Mouse (Mus musculus): ENCODE results near the gene Shank2. TPM values are rescaled to one million over a fixed set of nuclear protein-coding genes. Genes with fewer than 3 reads are reported as not detected.

Gene Shank2
- total and polyA plus RNA-seq, 2 experiments from 2014 or later = 0.19 to 0.95 TPM

GRCm38 (mm10) chr7:144307853-144308409 lies 306.2 kb downstream of the Shank2 start:
- Histone ChIP-seq H3K4me1 (ENCODE audit: control insufficient read depth, insufficient read depth) (no peaks in the 10 kb centered on the region), H3K27me3 (ENCODE audit: control insufficient read depth, insufficient read depth, low read length) (no peaks in the 10 kb centered on the region), H3K9ac (replicated peaks; ENCODE audit: low read depth, low read length) (no peak overlapping the region), H3K4me3 (ENCODE audit: low read depth, low read length) (no peak overlapping the region), H3K27ac (ENCODE audit: low read depth) (no peak overlapping the region), H3K36me3 (replicated peaks; ENCODE audit: control insufficient read depth, insufficient read depth, low read length) (no peaks in the 10 kb centered on the region), H3K4me2 (ENCODE audit: low read depth, low read length) (no peak overlapping the region), H3K9me3 (replicated peaks; ENCODE audit: control insufficient read depth, low read length) (no peaks in the 10 kb centered on the region)
- 68% methylated on average over 10 of the region's 10 CpGs for WGBS
- ATAC-seq (ENCODE audit: insufficient read depth, low read depth) = no peak
- TF ChIP-seq CTCF (IDR thresholded peaks at IDR 0.05; ENCODE audit: low read depth) (no peak), EP300 (IDR thresholded peaks at IDR 0.05; ENCODE audit: low read depth) (no peak)
- DNase-seq (ENCODE audit: low spot score) = no peak

- Histone ChIP-seq H3K27me3 (ENCODE audit: control insufficient read depth, insufficient read depth, low read length) (no peaks in the 10 kb centered on the region), H3K36me3 (replicated peaks; ENCODE audit: control insufficient read depth, insufficient read depth, low read length) (no peaks in the 10 kb centered on the region), H3K4me1 (ENCODE audit: control insufficient read depth, insufficient read depth) (no peaks in the 10 kb centered on the region), H3K4me2 (ENCODE audit: low read depth, low read length) (no peak overlapping the region), H3K9ac (replicated peaks; ENCODE audit: low read depth, low read length) (no peak overlapping the region), H3K27ac (ENCODE audit: low read depth) (no peak overlapping the region), H3K4me3 (ENCODE audit: low read depth, low read length) (no peak overlapping the region), H3K9me3 (replicated peaks; ENCODE audit: control insufficient read depth, low read length) (no peaks in the 10 kb centered on the region)
- TF ChIP-seq EP300 (IDR thresholded peaks at IDR 0.05; ENCODE audit: low read depth) (no peak), CTCF (IDR thresholded peaks at IDR 0.05; ENCODE audit: low read depth) (no peak)
- WGBS = 79% methylated on average over 11 of the region's 11 CpGs
- no peak for ATAC-seq (ENCODE audit: insufficient read depth, low read depth)
- DNase-seq (ENCODE audit: low spot score) = no peak
These were observed 312.8 kb downstream of the Shank2 start for GRCm38 (mm10) chr7:144314438-144315105.

- Histone ChIP-seq H3K36me3 (replicated peaks; ENCODE audit: control insufficient read depth, insufficient read depth, low read length) (no peaks in the 10 kb centered on the region), H3K27me3 (ENCODE audit: control insufficient read depth, insufficient read depth, low read length) (0 out of 2 replicates have a peak, but pooled peaks cover 3% of the 10 kb centered on the region), H3K4me2 (ENCODE audit: low read depth, low read length) (no peak overlapping the region), H3K4me1 (ENCODE audit: control insufficient read depth, insufficient read depth) (no peaks in the 10 kb centered on the region), H3K9me3 (replicated peaks; ENCODE audit: control insufficient read depth, low read length) (no peaks in the 10 kb centered on the region), H3K9ac (replicated peaks; ENCODE audit: low read depth, low read length) (no peak overlapping the region), H3K4me3 (ENCODE audit: low read depth, low read length) (no peak overlapping the region), H3K27ac (ENCODE audit: low read depth) (no peak overlapping the region)
- TF ChIP-seq CTCF (IDR thresholded peaks at IDR 0.05; ENCODE audit: low read depth) (no peak), EP300 (IDR thresholded peaks at IDR 0.05; ENCODE audit: low read depth) (no peak)
- ATAC-seq (ENCODE audit: insufficient read depth, low read depth) (no peak), DNase-seq (ENCODE audit: low spot score) (no peak)
- 80% methylated on average over 6 of the region's 6 CpGs for WGBS
These were observed 314.5 kb downstream of the Shank2 start for GRCm38 (mm10) chr7:144316224-144316623.

- Histone ChIP-seq H3K36me3 (replicated peaks; ENCODE audit: control insufficient read depth, insufficient read depth, low read length) (no peaks in the 10 kb centered on the region), H3K4me2 (ENCODE audit: low read depth, low read length) (no peak overlapping the region), H3K9ac (replicated peaks; ENCODE audit: low read depth, low read length) (no peak overlapping the region), H3K27me3 (ENCODE audit: control insufficient read depth, insufficient read depth, low read length) (0 out of 2 replicates have a peak, but pooled peaks cover 3% of the 10 kb centered on the region), H3K4me1 (ENCODE audit: control insufficient read depth, insufficient read depth) (no peaks in the 10 kb centered on the region), H3K4me3 (ENCODE audit: low read depth, low read length) (no peak overlapping the region), H3K27ac (ENCODE audit: low read depth) (no peak overlapping the region), H3K9me3 (replicated peaks; ENCODE audit: control insufficient read depth, low read length) (no peaks in the 10 kb centered on the region)
- no peak for DNase-seq (ENCODE audit: low spot score)
- 37% methylated on average over 10 of the region's 10 CpGs for WGBS
- TF ChIP-seq EP300 (IDR thresholded peaks at IDR 0.05; ENCODE audit: low read depth) (no peak), CTCF (IDR thresholded peaks at IDR 0.05; ENCODE audit: low read depth) (no peak)
- no peak for ATAC-seq (ENCODE audit: insufficient read depth, low read depth)
These were observed 315.1 kb downstream of the Shank2 start for GRCm38 (mm10) chr7:144316797-144317196.

- Histone ChIP-seq H3K4me3 (ENCODE audit: low read depth, low read length) (no peak overlapping the region), H3K27me3 (ENCODE audit: control insufficient read depth, insufficient read depth, low read length) (0 out of 2 replicates have a peak, but pooled peaks cover 3% of the 10 kb centered on the region), H3K36me3 (replicated peaks; ENCODE audit: control insufficient read depth, insufficient read depth, low read length) (no peaks in the 10 kb centered on the region), H3K9ac (replicated peaks; ENCODE audit: low read depth, low read length) (no peak overlapping the region), H3K4me2 (ENCODE audit: low read depth, low read length) (no peak overlapping the region), H3K9me3 (replicated peaks; ENCODE audit: control insufficient read depth, low read length) (no peaks in the 10 kb centered on the region), H3K4me1 (ENCODE audit: control insufficient read depth, insufficient read depth) (no peaks in the 10 kb centered on the region), H3K27ac (ENCODE audit: low read depth) (no peak overlapping the region)
- WGBS = 89% methylated on average over 2 of the region's 2 CpGs
- TF ChIP-seq CTCF (IDR thresholded peaks at IDR 0.05; ENCODE audit: low read depth) = no peak
- TF ChIP-seq EP300 (IDR thresholded peaks at IDR 0.05; ENCODE audit: low read depth) = no peak
- ATAC-seq (ENCODE audit: insufficient read depth, low read depth) = no peak
- DNase-seq (ENCODE audit: low spot score) = no peak
These were observed 322.3 kb downstream of the Shank2 start for GRCm38 (mm10) chr7:144324077-144324476.
